Mouse (Mus musculus) cortical plate, adult 2 months (tissue): ENCODE measurements around the gene Slc4a8. TPM values are rescaled to one million over a fixed set of nuclear protein-coding genes. Genes with fewer than 3 reads are reported as not detected.
"Not testable (repeated sequence)": the region's sequence is repeated elsewhere in the genome, so short reads cannot be mapped to it uniquely, and the experiment has no call there.

ENCODE experiments used
- H3K27ac ChIP-seq: fragments of 200-500 bp; 2 replicates; pipeline ENCODE4 v1.5.1; 2012; ENCODE audit warnings: low read length, control low read depth, inconsistent platforms; ENCODE audit not compliant: insufficient read depth
- H3K4me1 ChIP-seq: fragments of 200-500 bp; 2 replicates; pipeline ENCODE4 v1.6.1; 2011; ENCODE audit warnings: low read length; ENCODE audit not compliant: control insufficient read depth, insufficient read depth
- H3K4me3 ChIP-seq: fragments of 200-500 bp; 2 replicates; pipeline ENCODE4 v1.5.1; 2011; ENCODE audit warnings: mild to moderate bottlenecking, low read length, control low read depth; ENCODE audit not compliant: insufficient read depth
- CTCF ChIP-seq: fragments of 200-500 bp; IDR thresholded peaks from 2 replicates; pipeline ENCODE4 v1.5.1; 2011; ENCODE audit warnings: mild to moderate bottlenecking, control low read depth, low read length; ENCODE audit not compliant: insufficient read depth; ENCODE audit errors: extremely low read depth
- POLR2A ChIP-seq: fragments of 200-500 bp; IDR thresholded peaks from 2 replicates; pipeline ENCODE4 v1.6.1; 2011; ENCODE audit warnings: mild to moderate bottlenecking, low read length, control low read depth; ENCODE audit not compliant: insufficient read depth; ENCODE audit errors: extremely low read depth
- polyA plus RNA-seq: library from polyadenylated mRNA; depleted of rRNA; stranded (reverse); fragments of >200 nt; gene quantifications from 2 replicates; pipeline ENCODE4 v1.2.3, GENCODE M21; 2012

The Slc4a8 gene
- polyA plus RNA-seq, 1 experiment: 31.4 TPM

DNA sequence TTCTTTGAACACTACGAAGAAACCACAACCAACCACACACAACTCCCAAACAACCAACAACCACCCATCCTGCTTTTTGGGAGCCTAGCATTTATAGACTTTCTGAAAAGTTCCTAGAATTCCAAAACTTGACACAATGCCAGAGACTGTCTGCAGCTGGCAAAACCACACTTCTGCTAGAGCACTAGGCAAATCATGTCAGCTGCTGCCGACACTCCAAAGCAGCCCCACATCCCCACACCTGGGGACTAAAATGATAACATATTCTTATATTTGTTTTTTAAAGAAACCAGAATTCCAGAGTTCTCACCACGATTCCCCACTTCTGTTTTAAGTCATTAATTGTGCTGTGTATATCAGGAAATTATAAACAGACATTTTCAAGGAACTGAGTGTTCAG is 57.3 kb downstream of the Slc4a8 start:
- Histone ChIP-seq H3K4me1 (peaks cover 3% of the 10 kb centered on the region; the same call in 1 of the 2 replicates), H3K27ac (no peak overlapping the region), H3K4me3 (no peak overlapping the region)
- TF ChIP-seq CTCF (no peak), POLR2A (no peak)

DNA sequence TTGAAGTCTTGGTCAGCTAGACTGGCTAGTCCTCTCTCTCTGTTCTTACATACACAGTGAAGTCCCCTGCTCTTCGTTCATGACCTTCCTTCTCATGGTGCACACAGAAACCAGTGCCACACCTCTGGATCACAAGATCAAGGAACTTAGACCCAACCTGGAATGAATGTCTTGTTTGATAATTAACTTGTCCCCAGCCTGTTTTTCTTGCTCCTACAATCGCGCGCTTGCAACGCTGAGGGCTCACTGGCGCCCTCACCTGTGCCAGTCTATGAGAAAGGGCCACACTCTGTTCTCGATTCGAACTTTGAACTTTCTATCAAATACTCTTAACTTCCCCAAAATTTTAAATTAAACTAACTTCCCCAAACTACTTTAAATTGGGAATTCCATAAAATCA is 60.3 kb downstream of the Slc4a8 start:
- no peak overlapping the region for H3K27ac ChIP-seq
- no peak overlapping the region for H3K4me3 ChIP-seq
- no peak for TF ChIP-seq CTCF
- TF ChIP-seq POLR2A: no peak

DNA sequence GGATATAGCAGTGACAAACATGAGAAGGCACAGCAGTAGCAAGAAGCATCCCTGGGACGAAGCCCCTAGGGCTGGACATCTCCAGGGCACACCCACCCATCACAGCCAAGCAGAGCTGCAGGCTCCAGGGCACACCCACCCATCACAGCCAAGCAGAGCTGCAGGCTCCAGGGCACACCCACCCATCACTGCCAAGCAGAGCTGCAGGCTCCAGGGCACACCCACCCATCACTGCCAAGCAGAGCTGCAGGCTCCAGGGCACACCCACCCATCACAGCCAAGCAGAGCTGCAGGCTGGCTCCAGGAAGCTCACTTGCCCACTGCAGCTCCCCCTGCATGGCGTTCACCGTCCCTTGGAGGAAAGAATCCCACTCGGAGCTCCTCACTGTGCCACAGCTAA is 60.8 kb downstream of the Slc4a8 start:
- H3K27ac ChIP-seq, H3K4me3 ChIP-seq, H3K4me1 ChIP-seq: not testable (repeated sequence)

More for the DNA sequence above, 60.3 kb downstream of the Slc4a8 start:
- 0 out of 2 replicates have a peak, but pooled peaks cover 1% of the 10 kb centered on the region for H3K4me1 ChIP-seq

GRCm38 (mm10) chr15:100825249-100825856 is 63.8 kb downstream of the Slc4a8 start:
- no peak overlapping the region for H3K4me3 ChIP-seq
- H3K4me1 ChIP-seq: 0 out of 2 replicates have a peak, but pooled peaks cover 1% of the 10 kb centered on the region
- 0 out of 2 replicates have a peak, but pooled peaks have one; percentile 9 for TF ChIP-seq POLR2A
- TF ChIP-seq CTCF: no peak
- H3K27ac ChIP-seq: peak overlapping the region; percentile 10; the same call in 1 of the 2 replicates

GRCm38 (mm10) chr15:100826076-100826475 is 64.5 kb downstream of the Slc4a8 start:
- TF ChIP-seq CTCF (no peak), POLR2A (no peak)
- H3K27ac ChIP-seq: peak overlapping the region; percentile 0; the same call in 1 of the 2 replicates
- no peak overlapping the region for H3K4me3 ChIP-seq

DNA sequence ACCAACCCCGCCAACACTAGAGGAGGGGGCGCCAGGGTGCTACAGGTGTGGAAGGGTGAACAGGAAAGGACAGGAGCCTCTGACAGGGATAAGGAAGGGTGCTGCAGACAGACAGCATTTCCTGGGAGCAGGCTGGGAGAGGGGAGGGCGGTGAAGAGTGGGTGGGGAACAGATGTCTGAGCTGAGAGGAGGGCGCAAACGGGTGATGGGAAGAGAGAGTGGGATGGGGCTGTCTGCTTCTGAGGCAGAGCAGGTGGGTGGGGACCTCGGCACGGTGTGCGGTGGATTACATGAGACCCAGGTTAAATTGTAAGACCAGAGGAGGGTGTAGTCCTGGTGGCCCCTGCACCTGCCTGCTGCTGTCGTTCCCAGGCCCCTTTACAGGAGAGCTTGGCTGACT is 68.2 kb downstream of the Slc4a8 start:
- no peak for TF ChIP-seq POLR2A
- TF ChIP-seq CTCF: no peak
- Histone ChIP-seq H3K4me1 (peaks cover 6% of the 10 kb centered on the region; the same call in 1 of the 2 replicates), H3K4me3 (no peak overlapping the region), H3K27ac (peak overlapping the region; percentile 82)

More at GRCm38 (mm10) chr15:100826076-100826475, 64.5 kb downstream of the Slc4a8 start:
- 0 out of 2 replicates have a peak, but pooled peaks cover 1% of the 10 kb centered on the region for H3K4me1 ChIP-seq

DNA sequence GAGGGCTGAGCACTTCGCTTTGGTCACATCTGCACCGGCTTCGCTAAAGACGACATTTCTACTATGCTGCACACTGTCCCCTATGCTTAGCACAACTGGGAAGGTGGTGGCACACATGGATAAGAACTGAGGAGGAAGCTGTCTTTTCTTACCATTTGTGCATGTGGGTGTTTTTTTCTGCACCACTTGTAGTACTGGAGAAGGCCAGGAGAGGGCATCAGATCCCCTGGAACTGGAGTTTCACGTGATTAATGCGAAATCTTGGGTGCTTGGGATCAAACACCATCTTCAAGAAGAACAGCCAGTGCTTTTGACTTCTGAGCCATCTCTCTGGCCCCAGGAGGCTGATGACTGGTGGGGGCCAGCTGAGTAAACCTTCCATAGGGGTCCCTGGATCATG is 69.1 kb downstream of the Slc4a8 start:
- H3K27ac ChIP-seq: peak overlapping the region; percentile 82
- H3K4me3 ChIP-seq: no peak overlapping the region
- H3K4me1 ChIP-seq: peaks cover 5% of the 10 kb centered on the region; the same call in 1 of the 2 replicates
- TF ChIP-seq CTCF (peak; percentile 43), POLR2A (no peak)

DNA sequence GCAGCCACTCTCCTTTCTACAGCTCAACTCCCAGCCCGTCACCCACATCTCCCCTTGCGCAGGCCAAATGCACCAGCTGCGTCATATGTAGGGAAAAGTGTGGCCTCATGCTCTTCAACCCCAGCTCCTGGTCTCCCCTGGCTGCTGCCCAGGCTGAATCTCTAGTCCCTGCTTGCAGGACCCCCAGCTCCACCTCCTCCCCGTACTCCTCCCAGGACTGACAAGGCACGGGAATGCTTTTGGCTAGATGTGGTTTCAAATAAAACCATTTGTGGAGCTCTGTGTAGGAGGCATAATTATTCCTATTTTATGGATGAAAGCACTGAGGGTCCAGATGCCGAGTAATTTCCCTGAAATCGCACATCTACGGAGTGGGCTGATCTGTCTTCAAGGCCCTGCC is 70.6 kb downstream of the Slc4a8 start:
- Histone ChIP-seq H3K4me3 (no peak overlapping the region), H3K4me1 (peaks cover 4% of the 10 kb centered on the region; the same call in 1 of the 2 replicates), H3K27ac (peak overlapping the region; percentile 78; the same call in 1 of the 2 replicates)
- TF ChIP-seq CTCF (no peak), POLR2A (no peak)

- TF ChIP-seq POLR2A (peak; percentile 53), CTCF (no peak)
- H3K27ac ChIP-seq: peak overlapping the region; percentile 93
- H3K4me1 ChIP-seq: peaks cover 4% of the 10 kb centered on the region; the same call in 1 of the 2 replicates
- no peak overlapping the region for H3K4me3 ChIP-seq
Observed at GRCm38 (mm10) chr15:100832784-100833183, 71.2 kb downstream of the Slc4a8 start.

DNA sequence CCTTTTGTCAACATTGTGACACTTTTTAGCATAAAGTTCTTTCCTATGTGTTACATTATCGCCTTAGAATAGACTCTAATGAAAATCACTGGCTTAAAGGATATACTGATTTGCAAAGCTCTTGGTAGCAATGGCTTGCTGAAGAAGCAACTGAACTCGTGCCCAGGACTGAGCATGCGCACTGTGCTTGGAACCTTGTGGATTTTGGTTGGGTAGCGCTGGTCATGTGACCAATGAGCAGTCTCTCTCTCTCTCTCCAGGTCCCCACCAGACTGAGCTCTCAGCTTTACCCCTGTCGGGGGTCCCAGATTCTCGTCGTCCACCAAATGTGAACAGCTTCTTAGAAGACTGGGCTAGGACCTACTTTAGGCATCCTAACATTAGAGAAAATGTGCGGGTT is 75.2 kb downstream of the Slc4a8 start:
- Histone ChIP-seq H3K4me1 (peaks cover 4% of the 10 kb centered on the region; the same call in 1 of the 2 replicates), H3K27ac (no peak overlapping the region), H3K4me3 (no peak overlapping the region)
- TF ChIP-seq CTCF (no peak), POLR2A (no peak)
